Mouse (Mus musculus) liver, adult 2 months (tissue): Measurements from ENCODE around the gene Cep19.

ENCODE experiments used
- CTCF ChIP-seq: fragments of 200-500 bp; IDR thresholded peaks from 2 replicates; pipeline ENCODE4 v1.5.1; 2011; ENCODE audit warnings: low read depth, low read length, control low read depth
- POLR2A ChIP-seq: fragments of 200-500 bp; IDR thresholded peaks from 2 replicates; pipeline ENCODE4 v1.6.1; 2011; ENCODE audit warnings: low read length, control low read depth; ENCODE audit not compliant: insufficient read depth; ENCODE audit errors: extremely low read depth

- TF ChIP-seq POLR2A: no peak
- TF ChIP-seq CTCF: no peak
Observed at GRCm38 (mm10) chr16:32143766-32144165, 44.2 kb downstream of the Cep19 start.
